Mouse (Mus musculus) liver, embryonic 16.5 days (tissue): ENCODE results near the gene Gcnt4. TPM values are rescaled to one million over a fixed set of nuclear protein-coding genes. Genes with fewer than 3 reads are reported as not detected.

ENCODE experiments used
- ATAC-seq: fragments of 200-750 bp; cut with Nextera tagmentation; 2 replicates; pipeline ENCODE4 v1.8.0; 2017; ENCODE audit warnings: low read depth, mild to moderate bottlenecking, moderate number of reproducible peaks, moderate library complexity
- H3K27ac ChIP-seq: fragments of 300-500 bp; sonication (generic); 2 replicates; pipeline ENCODE4 v1.5.1; 2014; ENCODE audit warnings: mild to moderate bottlenecking, low read length
- H3K27me3 ChIP-seq: fragments of 300-500 bp; sonication (generic); 2 replicates; pipeline ENCODE4 v1.6.1; 2014; ENCODE audit warnings: low read depth, low read length, mixed read lengths; ENCODE audit not compliant: control insufficient read depth, insufficient read depth
- H3K36me3 ChIP-seq: fragments of 300-500 bp; sonication (generic); 2 replicates; pipeline ENCODE4 v1.6.1; 2014; ENCODE audit warnings: mild to moderate bottlenecking; ENCODE audit not compliant: control insufficient read depth, insufficient read depth
- H3K4me1 ChIP-seq: fragments of 300-500 bp; sonication (generic); 2 replicates; pipeline ENCODE4 v1.6.1; 2014; ENCODE audit warnings: low read depth, low read length, mixed read lengths; ENCODE audit not compliant: control insufficient read depth
- H3K4me2 ChIP-seq: fragments of 300-500 bp; sonication (generic); 2 replicates; pipeline ENCODE4 v1.6.1; 2014; ENCODE audit warnings: low read depth, low read length, mixed read lengths
- H3K4me3 ChIP-seq: fragments of 300-500 bp; sonication (generic); 2 replicates; pipeline ENCODE4 v1.5.1; 2014; ENCODE audit warnings: low read depth, mild to moderate bottlenecking, low read length
- H3K9ac ChIP-seq: fragments of 300-500 bp; sonication (generic); 2 replicates; pipeline ENCODE4 v1.6.1; 2014; ENCODE audit warnings: low read depth, low read length
- H3K9me3 ChIP-seq: fragments of 300-500 bp; sonication (generic); replicated peaks from 2 replicates; pipeline ENCODE4 v1.6.1; 2016; ENCODE audit warnings: low read length; ENCODE audit not compliant: control insufficient read depth
- WGBS: fragments of 180-500 bp; shearing (Covaris S2); extraction: QIAGEN DNeasy Blood & Tissue Kit; methylation state at CpG from one replicate; pipeline ENCODE4 v1.1.7; 2014; ENCODE audit not compliant: insufficient replicate concordance; 5-methylcytosine and 5-hydroxymethylcytosine counted together
- polyA plus RNA-seq: library from polyadenylated mRNA; unstranded; fragments of >200 nt; fragmentation: Nextera tagmentation; extraction: Ambion mirVana; gene quantifications from 2 replicates; pipeline ENCODE4 v1.2.1, GENCODE M21; 2015

Gcnt4 gene
- polyA plus RNA-seq, 1 experiment from 2014 or later: 1.5 TPM

- H3K27me3 ChIP-seq: no peaks in the 10 kb centered on the region
- no peak overlapping the region for H3K4me3 ChIP-seq
- H3K9me3 ChIP-seq: no peaks in the 10 kb centered on the region
- no peak overlapping the region for H3K9ac ChIP-seq
- no peaks in the 10 kb centered on the region for H3K4me1 ChIP-seq
- no peak overlapping the region for H3K4me2 ChIP-seq
- no peaks in the 10 kb centered on the region for H3K36me3 ChIP-seq
- no peak overlapping the region for H3K27ac ChIP-seq
- 8% methylated on average over 5 of the region's 5 CpGs for WGBS
- no peak for ATAC-seq
Measured at GRCm38 (mm10) chr13:96995243-96995642, 70.8 kb downstream of the Gcnt4 start.

GRCm38 (mm10) chr13:96997080-96997479 is 72.6 kb downstream of the Gcnt4 start:
- ATAC-seq: peak; percentile 54; the same call in 1 of the 2 replicates
- no peaks in the 10 kb centered on the region for H3K36me3 ChIP-seq
- 32% methylated on average over 1 of the region's 1 CpGs for WGBS

More at GRCm38 (mm10) chr13:96997080-96997479, 72.6 kb downstream of the Gcnt4 start:
- no peaks in the 10 kb centered on the region for H3K9me3 ChIP-seq
- H3K4me2 ChIP-seq: no peak overlapping the region
- no peak overlapping the region for H3K27ac ChIP-seq
- H3K4me1 ChIP-seq: no peaks in the 10 kb centered on the region
- H3K9ac ChIP-seq: no peak overlapping the region
- H3K4me3 ChIP-seq: no peak overlapping the region
- H3K27me3 ChIP-seq: no peaks in the 10 kb centered on the region

Other genes starting within 250 kb of the Gcnt4 start
- gene Ankrd31, start 176.4 kb upstream of the Gcnt4 start, polyA plus RNA-seq: 0.02 TPM in 2 replicates
- not detected in 2 replicates for gene 1700029F12Rik, start 109.7 kb downstream of the Gcnt4 start, polyA plus RNA-seq
- 0.58 and 0.83 TPM in 2 replicates for gene Fam169a, start 142.6 kb downstream of the Gcnt4 start, polyA plus RNA-seq
- 0.36 and 0.45 TPM in 2 replicates for gene Gm6169, start 174.5 kb downstream of the Gcnt4 start, polyA plus RNA-seq
- gene Gfm2, start 213.2 kb downstream of the Gcnt4 start, polyA plus RNA-seq: 16.3 and 18.0 TPM in 2 replicates
- 20.0 and 21.1 TPM in 2 replicates for gene Nsa2, start 213.2 kb downstream of the Gcnt4 start, polyA plus RNA-seq